Mouse (Mus musculus): ENCODE measurements around the gene Gm13212.
"Not testable (repeated sequence)": the region's sequence is repeated elsewhere in the genome, so short reads cannot be mapped to it uniquely, and the experiment has no call there.

Gene Gm13212

GRCm38 (mm10) chr4:145585078-145585477 is at the start of gene Gm13212:
TSS of gene Gm13212 (plus strand) at chr4:145585166.
- not testable (repeated sequence) for DNase-seq (ENCODE audit: low spot score in 2 of 2)

GRCm38 (mm10) chr4:145543861-145544260 is 41.1 kb upstream of the Gm13212 start:
- DNase-seq (ENCODE audit: low spot score in 2 of 2): not testable (repeated sequence)

- DNase-seq (ENCODE audit: low spot score in 2 of 2): not testable (repeated sequence)
Measured at GRCm38 (mm10) chr4:145545106-145545505, 39.9 kb upstream of the Gm13212 start.

DNA sequence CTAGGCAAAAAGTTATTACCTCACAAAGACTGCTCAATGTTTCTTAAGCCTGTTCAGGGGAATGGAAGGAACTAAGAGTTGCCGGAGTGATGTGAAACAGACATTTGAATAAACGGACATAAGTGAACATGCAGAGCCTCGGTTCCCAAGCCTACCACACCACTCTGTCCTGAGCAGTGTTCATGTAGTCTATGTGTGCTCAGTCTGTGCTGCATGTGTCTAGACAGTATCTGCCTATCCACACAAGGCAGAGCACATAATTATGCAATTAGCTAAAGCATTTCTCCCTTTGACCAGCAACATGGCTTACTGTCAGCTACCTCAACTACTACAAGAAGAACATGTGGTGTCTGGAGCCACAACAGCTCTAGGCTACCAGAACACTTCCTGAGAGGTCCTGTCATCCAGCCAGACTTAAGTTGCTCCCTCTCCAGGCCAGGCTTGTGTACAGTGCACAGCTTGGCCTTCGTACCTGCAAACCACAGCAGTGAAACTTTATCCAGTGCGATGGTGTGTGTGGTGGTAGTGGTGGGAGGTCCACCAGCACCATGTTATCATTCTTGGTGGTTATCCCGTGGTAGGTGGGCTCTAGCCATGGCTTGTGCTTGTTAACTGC is 39.1 kb upstream of the Gm13212 start:
- DNase-seq (ENCODE audit: low spot score in 2 of 2): not testable (repeated sequence)

DNA sequence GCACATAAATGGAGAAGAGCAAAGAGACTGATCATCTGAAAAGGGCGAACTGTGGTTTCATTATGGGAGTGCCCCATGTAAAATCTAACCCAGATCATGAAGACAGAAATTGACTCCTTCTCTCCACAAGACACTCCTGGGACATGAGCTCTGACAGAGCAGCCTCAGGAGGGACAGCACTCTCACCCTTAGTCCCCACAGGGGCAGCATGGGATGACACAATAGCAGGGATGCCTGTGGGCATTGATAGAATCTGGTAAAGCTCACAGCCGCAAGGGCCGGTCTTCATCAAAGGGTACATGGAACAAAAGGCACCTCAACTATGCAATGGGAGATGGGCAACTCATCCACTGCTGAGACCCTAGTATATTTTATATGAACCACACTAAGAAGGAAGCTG is 38.5 kb upstream of the Gm13212 start:
- not testable (repeated sequence) for DNase-seq (ENCODE audit: low spot score in 2 of 2)

- no peak for DNase-seq (ENCODE audit: low spot score in 2 of 2)
Measured at GRCm38 (mm10) chr4:145556680-145557079, 28.3 kb upstream of the Gm13212 start.

GRCm38 (mm10) chr4:145559505-145560099 is 25.4 kb upstream of the Gm13212 start:
- DNase-seq (ENCODE audit: low spot score in 2 of 2): no peak

GRCm38 (mm10) chr4:145564111-145564821 is 20.7 kb upstream of the Gm13212 start:
- DNase-seq (ENCODE audit: low spot score in 2 of 2): no peak

DNA sequence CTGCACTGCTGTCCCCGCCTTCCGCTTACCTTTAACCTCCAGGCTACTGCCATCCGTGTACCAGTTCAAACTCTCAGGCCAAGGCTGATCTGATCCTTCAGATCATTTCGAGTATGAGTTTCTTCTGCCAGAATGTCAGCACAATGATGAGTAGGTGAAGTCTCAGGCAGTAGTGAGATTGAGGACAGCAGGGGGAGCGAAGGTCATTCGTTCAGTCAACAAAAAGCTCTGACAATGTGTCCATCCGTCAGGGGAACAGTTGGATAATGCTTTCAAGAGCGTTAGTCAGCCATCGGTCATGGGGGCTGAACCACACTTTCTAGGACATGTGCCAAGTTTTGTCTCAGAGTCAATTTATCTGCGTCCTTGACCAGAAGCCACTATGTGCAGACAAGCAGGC is 14.5 kb upstream of the Gm13212 start:
- DNase-seq (ENCODE audit: low spot score in 2 of 2): not testable (repeated sequence)

- DNase-seq (ENCODE audit: low spot score in 2 of 2): not testable (repeated sequence)
Measured at GRCm38 (mm10) chr4:145576623-145577022, 8.3 kb upstream of the Gm13212 start.

DNA sequence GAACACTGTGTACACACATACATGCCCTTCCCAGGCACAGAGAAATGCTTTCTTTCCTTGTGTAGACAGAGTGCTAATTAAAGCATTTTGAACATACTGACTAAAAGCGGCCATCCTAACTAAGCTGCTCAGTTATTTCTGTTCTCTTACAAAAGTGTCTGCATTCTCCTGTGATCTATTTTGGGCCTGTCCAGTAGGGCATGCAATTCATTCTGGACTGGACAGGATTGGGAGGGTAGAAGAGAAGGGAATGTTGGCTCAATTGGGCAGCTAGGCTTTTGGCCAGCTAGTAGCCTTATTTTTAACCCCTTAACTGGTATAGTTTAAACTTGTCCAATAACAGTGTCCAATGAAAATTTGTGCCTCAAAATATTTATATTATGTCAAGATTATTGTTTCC is 4.6 kb upstream of the Gm13212 start:
- not testable (repeated sequence) for DNase-seq (ENCODE audit: low spot score in 2 of 2)

- not testable (repeated sequence) for DNase-seq (ENCODE audit: low spot score in 2 of 2)
Measured at GRCm38 (mm10) chr4:145586046-145586445, 1.1 kb downstream of the Gm13212 start.

DNA sequence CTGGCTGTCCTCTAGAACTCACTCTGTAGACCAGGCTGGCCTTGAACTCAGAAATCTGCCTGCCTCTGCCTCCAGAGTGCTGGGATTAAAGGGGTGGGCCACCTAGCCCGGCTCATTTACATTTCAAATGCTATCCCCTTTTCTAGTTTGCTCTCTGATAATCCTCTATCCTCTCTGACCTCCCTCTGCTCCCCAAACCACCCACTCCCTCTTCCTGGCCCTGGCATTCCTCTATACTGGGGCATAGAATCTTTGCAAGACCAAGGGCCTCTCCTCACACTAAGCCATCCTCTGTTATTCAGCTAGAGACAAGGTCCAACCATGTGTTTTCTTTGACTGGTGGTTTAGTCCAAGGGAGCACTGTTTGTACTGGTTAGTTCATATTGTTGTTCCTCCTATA is 9.2 kb downstream of the Gm13212 start:
- not testable (repeated sequence) for DNase-seq (ENCODE audit: low spot score in 2 of 2)

DNA sequence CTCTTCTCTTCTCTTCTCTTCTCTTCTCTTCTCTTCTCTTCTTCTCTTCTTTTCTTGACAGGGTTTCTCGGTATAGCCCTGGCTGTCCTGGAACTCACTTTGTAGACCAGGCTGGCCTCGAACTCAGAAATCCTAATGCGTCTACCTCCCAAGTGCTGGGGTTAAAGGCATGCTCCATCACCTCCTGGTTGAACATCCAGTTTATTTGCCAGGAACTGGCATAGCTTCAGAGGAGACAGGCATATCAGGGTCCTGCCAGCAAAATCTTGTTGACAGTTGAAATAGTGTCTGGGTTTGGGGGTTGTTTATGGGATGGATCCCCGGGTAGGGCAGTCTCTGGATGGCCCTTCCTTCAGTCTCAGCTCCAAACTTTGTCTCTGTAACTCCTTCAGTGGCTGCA is 9.8 kb downstream of the Gm13212 start:
- not testable (repeated sequence) for DNase-seq (ENCODE audit: low spot score in 2 of 2)

GRCm38 (mm10) chr4:145640416-145641185 is 55.6 kb downstream of the Gm13212 start:
- not testable (repeated sequence) for DNase-seq (ENCODE audit: low spot score in 2 of 2)

- not testable (repeated sequence) for DNase-seq (ENCODE audit: low spot score in 2 of 2)
Measured at GRCm38 (mm10) chr4:145670385-145670784, 85.4 kb downstream of the Gm13212 start, which contains the start of gene Zfp980. TSS of gene Zfp980 (plus strand) at chr4:145670685.

- DNase-seq (ENCODE audit: low spot score in 2 of 2): not testable (repeated sequence)
Measured at GRCm38 (mm10) chr4:145674286-145674780, 89.4 kb downstream of the Gm13212 start.

Data from urinary bladder, postnatal 4 days (tissue).